Comparison of ENCODE assay signal across 13 mouse cellular contexts in genomic region chr14:11822830-11823700, GRCm38 (mm10).
DNase-seq lines count a peak whose midpoint lies in the region; ATAC-seq lines count a peak whose summit lies in the region.
"Had no signal": no experiment of that assay in that cellular context is flagged by ENCODE, and none has a peak within 500 bp of the region (broad histone marks: within the 10 kb centered on the region; RNA-seq: fewer than 3 reads in every experiment).

No protein-coding gene starts in this region.

- H3K36me3 ChIP-seq in forebrain, embryonic 13.5 days (ENCODE audit: poor library complexity, severe bottlenecking): no peaks in the 10 kb centered on the region
- H3K36me3 ChIP-seq in forebrain, embryonic 10.5 days (replicated peaks): no peaks in the 10 kb centered on the region
- H3K36me3 ChIP-seq: hindbrain, embryonic 13.5 days; liver, embryonic 13.5 days had no signal

- 62% methylated on average over 7 of the region's 7 CpGs for WGBS in forebrain, embryonic 13.5 days
- WGBS in forebrain, embryonic 10.5 days: 68% methylated on average over 7 of the region's 7 CpGs

- peak; percentile 12; the same call in 1 of the 2 replicates for ATAC-seq in forebrain, embryonic 13.5 days

- no peaks in the 10 kb centered on the region for H3K9me3 ChIP-seq in forebrain, embryonic 13.5 days (replicated peaks)
- no peaks in the 10 kb centered on the region for H3K9me3 ChIP-seq in forebrain, embryonic 10.5 days
- H3K9me3 ChIP-seq: hindbrain, embryonic 13.5 days; liver, embryonic 13.5 days had no signal

- no peaks in the 10 kb centered on the region for H3K27me3 ChIP-seq in forebrain, embryonic 13.5 days
- no peaks in the 10 kb centered on the region for H3K27me3 ChIP-seq in forebrain, embryonic 10.5 days (ENCODE audit: poor library complexity, severe bottlenecking)
- H3K27me3 ChIP-seq: hindbrain, embryonic 13.5 days; liver, embryonic 13.5 days had no signal

- no peak overlapping the region for H3K4me3 ChIP-seq in forebrain, embryonic 13.5 days
- H3K4me3 ChIP-seq in forebrain, embryonic 10.5 days: no peak overlapping the region
- H3K4me3 ChIP-seq: gastrocnemius, adult 2 months; hindbrain, embryonic 13.5 days; liver, embryonic 13.5 days had no signal

- no peak for DNase-seq in forebrain, embryonic 10.5 days (ENCODE audit: extremely low spot score, low spot score)
- DNase-seq in cerebellum, adult 11 months: peak; percentile 18
- DNase-seq in forelimb bud, embryonic 11.5 days (ENCODE audit: low read depth, low spot score): peak; percentile 72
- DNase-seq in layer of hippocampus, adult 9-11 months: peak; percentile 52
- DNase-seq in urinary bladder, postnatal 14 days (ENCODE audit: low spot score): no peak
- DNase-seq in B cell, adult 2 months: no peak
- DNase-seq in adrenal gland, postnatal 14 days: no peak
- DNase-seq: gastrocnemius, adult 2 months; liver, embryonic 13.5 days; right cerebral cortex, adult 18-20 months; thymus, adult 18-20 months had no signal

- H3K27ac ChIP-seq in forebrain, embryonic 13.5 days: peak overlapping the region; percentile 35; the same call in 1 of the 2 replicates
- no peak overlapping the region for H3K27ac ChIP-seq in forebrain, embryonic 10.5 days
- H3K27ac ChIP-seq: gastrocnemius, adult 2 months; hindbrain, embryonic 13.5 days; liver, embryonic 13.5 days had no signal

- 0 out of 2 replicates have a peak, but pooled peaks cover 17% of the 10 kb centered on the region for H3K4me1 ChIP-seq in forebrain, embryonic 13.5 days
- peaks cover 32% of the 10 kb centered on the region for H3K4me1 ChIP-seq in forebrain, embryonic 10.5 days
- H3K4me1 ChIP-seq: liver, embryonic 13.5 days had no signal

- H3K4me2 ChIP-seq in forebrain, embryonic 13.5 days: no peak overlapping the region
- H3K4me2 ChIP-seq: hindbrain, embryonic 13.5 days; liver, embryonic 13.5 days had no signal

- no peak overlapping the region for H3K9ac ChIP-seq in forebrain, embryonic 13.5 days
- H3K9ac ChIP-seq: hindbrain, embryonic 13.5 days; liver, embryonic 13.5 days had no signal

Comparison
In these comparisons a context has a peak if more than half of its experiments do, and no peak if none do; other contexts are left out.
1. DNase-seq: peak in cerebellum, adult 11 months (single experiment), forelimb bud, embryonic 11.5 days (single experiment) and layer of hippocampus, adult 9-11 months (single experiment); none in forebrain, embryonic 10.5 days (single experiment), urinary bladder, postnatal 14 days (single experiment), B cell, adult 2 months (0 of 2) and adrenal gland, postnatal 14 days (single experiment).